Mouse (Mus musculus) left cerebral cortex, postnatal 4 days (tissue): ENCODE data around the gene Chst12. TPM values are rescaled to one million over a fixed set of nuclear protein-coding genes. Genes with fewer than 3 reads are reported as not detected.
"Not testable (repeated sequence)": the region's sequence is repeated elsewhere in the genome, so short reads cannot be mapped to it uniquely, and the experiment has no call there.

Experiments
- DNase-seq: peaks from one replicate; pipeline ENCODE4 v3.0.0-alpha.2; 2022
- intact Hi-C: fragments of 180-260 bp; cut with DNase I; formaldehyde crosslinking; loops from one replicate; pipeline ENCODE4 v1.15.1; 2025
- total RNA-seq, 2 experiments: library from RNA; stranded (reverse); gene quantifications; 2 replicates each; pipeline ENCODE4 v1.2.3; 2021

The Chst12 gene
- 10 to 100 TPM; 19.7 to 20.9 TPM for total RNA-seq

DNA sequence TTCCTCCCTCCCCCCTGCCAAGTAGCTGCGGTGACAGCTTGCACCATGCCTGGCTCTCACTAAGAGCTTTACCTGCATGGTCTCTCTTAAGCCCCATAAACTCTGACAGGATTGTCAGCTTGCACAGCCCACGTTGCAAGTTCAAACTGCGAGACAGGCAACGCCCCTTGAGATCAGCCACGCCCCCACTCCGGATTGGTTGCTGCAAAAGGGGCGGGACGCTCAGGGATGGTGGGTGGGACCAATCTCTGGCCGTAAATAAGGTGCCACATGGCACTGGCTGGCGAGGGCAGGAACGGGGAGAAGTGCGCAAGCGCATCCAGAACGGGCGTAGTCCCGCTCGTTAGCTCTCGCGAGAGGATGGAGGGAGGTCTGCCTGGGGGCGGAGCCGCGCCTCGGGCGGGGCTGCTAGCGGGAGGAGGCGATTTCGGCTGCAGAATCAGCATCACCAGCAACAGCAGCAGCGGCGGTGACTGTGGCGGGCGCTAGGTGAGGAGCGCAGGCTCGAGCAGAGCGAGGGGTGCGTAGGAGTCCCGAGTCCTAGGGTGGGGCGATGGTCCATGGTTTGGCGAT, at the start of gene Chst12:
Gene Chst12, plus strand, starts transcription at position 343 of the 573 bp plus-strand sequence.
- DNase-seq = peak; percentile 99
- intact Hi-C loops = no loop called here

DNA sequence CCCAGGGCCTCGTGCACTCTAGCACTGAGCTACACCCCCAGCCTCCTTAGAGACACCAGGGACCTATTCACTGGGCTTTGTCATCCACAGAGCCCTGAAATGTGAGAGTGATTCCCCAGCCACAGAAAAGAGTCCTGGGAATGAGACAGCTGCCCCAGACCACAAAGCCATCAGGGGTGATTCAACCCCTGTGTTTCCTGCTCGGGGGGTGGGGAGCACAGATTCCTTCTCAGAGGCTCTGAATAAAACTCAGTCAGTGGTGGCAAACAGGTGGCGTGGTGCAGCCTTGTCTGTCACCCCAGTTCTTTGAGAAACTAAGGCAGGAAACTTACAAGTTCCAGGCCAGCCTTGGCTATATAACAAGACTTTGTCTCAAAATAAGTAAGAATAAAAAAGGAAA, 43.9 kb upstream of the Chst12 start:
- intact Hi-C loops = no loop called here
- DNase-seq = no peak

GRCm38 (mm10) chr5:140463151-140463550, 42.2 kb upstream of the Chst12 start:
- DNase-seq, intact Hi-C loops: not testable (repeated sequence)

GRCm38 (mm10) chr5:140464943-140465342, 40.4 kb upstream of the Chst12 start:
- DNase-seq = no peak
- intact Hi-C loops = no loop called here

DNA sequence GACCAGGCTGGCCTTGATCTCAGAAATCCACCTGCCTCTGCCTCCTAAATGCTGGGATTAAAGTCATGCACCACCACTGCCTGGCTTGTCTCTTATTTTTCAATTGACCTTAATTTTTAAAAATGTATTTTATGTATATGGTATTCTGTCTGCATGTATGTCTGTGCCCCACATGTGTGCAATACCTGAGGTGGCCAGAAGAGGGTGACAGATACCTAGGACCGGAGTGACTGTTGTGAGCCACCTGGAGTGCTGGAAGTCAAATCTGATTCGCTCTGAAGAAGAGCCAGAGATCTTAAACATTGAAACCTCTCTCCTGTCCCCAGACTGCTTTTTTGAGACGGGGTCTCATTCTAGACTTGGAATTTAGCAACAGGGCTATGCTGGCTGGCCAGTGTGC, 33.0 kb upstream of the Chst12 start:
- no peak for DNase-seq
- intact Hi-C loops = no loop called here

GRCm38 (mm10) chr5:140481458-140481857, 23.9 kb upstream of the Chst12 start:
- intact Hi-C loops = no loop called here
- DNase-seq = no peak

DNA sequence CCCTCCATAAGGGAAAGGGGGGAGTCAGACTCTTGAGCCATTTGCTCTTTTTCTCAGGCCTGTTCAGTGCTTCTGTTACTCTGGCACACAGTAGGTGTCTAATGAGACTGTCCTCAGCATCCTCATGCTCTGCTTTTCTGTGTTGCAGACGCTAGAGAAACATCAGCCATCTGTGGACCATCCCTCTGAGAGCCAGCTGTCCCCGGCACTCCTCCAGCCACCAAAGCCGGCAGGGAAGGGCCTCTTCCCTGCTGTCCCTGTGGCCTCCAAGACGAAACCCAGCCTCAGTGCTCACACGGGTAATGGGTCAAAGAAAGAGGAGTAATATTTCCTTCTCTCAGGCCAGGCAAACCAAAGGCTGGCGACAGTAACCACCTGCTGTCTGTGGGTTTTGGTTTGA, 14.2 kb upstream of the Chst12 start:
- intact Hi-C loops = no loop called here
- DNase-seq = no peak

DNA sequence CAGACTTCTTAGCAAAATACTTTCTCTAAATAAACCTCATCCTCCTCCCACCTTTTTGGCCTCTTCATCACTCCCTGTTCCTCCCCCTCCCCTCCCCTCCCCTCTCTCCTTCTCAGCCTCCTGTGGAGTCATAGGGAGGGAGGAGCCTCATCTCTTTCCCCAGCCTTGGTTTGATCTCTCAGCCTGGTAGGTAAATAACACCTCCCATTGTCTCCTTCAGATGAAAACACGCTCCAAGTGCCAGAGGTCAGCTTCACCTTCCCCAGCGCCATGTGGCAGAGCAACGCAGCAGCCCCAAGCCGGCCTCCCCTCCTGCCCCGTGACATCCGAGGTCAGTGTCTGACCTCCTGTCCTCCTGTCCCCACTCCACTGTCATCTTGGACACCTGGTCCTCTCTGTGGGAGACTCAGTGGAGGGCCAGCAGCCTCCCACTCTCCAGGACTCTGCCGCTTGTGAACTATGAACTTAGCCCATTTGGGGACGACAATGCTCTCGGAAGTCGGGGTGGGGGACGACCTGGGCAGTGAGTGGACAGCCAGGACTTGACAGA, 12.6 kb upstream of the Chst12 start:
- DNase-seq = no peak
- intact Hi-C loops = no loop called here

- intact Hi-C loops = no loop called here
- no peak for DNase-seq
Observed at GRCm38 (mm10) chr5:140498176-140498575, 7.2 kb upstream of the Chst12 start.

- intact Hi-C loops = no loop called here
- DNase-seq = no peak
Observed at GRCm38 (mm10) chr5:140500736-140501135, 4.6 kb upstream of the Chst12 start.

DNA sequence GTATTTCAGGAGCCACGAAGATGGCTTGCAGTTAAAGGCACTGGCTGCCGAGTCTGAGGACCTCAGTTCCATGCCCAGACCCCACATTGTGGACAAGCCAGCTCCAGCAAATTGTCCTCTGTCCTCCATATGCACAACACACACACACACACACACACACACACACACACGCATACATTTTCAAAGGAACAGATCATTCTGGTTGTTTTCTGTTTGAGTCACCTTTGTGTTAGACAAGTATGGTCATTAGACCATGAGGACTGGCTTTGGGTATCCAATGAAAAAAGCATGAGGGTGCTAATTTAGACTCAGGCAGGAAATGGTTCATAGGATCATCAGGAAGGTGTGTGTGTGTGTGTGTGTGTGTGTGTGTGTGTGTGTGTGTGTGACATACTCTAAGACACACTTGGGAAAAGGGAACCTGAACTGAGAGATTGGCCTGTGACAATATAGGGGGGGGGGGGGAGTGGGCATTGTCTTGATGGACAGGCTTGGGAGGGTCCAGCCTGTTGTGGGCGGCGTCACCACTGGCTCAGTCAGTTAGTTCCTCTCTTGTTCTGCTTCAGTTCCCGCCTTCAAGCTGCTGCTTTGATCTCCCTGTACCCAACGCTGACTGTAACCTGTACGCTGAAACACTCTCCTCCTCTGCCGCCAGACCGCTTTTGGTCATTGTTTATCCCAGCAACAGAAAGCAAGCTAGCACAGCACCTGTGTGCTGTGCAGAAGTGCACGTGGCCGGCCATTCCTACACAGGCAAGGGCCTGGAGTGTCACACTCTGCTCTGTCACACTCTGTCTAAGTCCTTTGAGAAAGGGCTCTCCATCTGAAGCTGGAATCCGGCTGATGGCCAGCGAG, 3.1 kb upstream of the Chst12 start:
- intact Hi-C loops = no loop called here

DNA sequence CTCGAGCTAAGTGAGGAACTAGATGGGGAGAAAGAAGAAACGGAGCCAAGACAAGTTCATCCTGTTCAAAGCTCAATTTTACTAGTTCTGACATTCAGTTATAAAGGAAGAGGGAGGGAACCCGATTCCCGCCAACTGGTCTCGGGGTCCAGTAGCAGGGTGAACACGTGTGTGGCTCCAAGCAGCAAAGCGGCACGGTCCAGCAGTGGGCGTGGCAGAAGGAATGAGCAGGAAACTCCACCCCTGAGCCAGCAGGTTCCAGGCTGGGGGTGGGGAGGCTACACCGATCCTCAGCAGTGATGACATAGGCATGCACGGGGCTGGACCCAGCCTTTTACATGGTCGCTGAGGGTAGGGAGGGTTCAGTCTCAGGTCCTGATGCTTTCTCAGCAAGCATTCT, 2.4 kb upstream of the Chst12 start:
- intact Hi-C loops = not testable (repeated sequence)
- peak; percentile 35 for DNase-seq

More for the DNA sequence above, 3.1 kb upstream of the Chst12 start:
- no peak for DNase-seq

GRCm38 (mm10) chr5:140506096-140506794, 895 bp downstream of the Chst12 start:
- intact Hi-C loops = no loop called here
- no peak for DNase-seq

DNA sequence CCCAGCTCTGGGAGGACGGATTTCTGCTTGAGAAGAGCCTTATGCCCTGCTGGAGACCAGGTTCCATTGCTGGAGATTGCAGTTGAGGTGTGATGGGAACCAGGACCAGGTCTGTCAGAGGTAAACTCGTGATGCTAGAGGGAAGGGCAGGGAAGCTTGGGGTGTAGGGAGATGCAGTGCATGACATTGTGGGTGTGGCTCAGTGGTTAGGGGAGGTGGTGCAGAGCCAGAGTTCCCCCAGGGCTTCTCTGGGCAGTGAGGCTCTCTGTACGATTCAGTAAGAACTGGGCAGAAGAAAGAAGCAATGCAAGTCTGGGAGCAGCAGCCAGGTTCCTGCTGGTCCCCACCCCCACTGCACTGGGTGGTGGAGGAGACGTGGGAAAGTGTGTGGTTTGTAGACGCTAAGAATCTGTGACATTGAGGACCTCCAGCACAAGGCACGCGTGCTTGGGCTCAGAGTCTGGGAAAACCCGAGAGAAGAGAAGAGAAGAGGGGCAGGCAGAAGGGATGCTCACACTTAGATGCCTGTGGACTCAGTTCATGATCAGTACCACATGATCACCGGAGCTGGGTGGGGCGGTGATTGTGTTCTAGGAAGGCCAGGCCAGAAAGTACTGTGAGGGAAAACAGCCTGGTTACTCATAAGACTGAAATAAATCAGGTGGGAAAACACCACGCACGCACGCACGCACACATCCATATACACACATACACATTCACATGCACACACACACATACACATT, 2.3 kb downstream of the Chst12 start:
- intact Hi-C loops = no loop called here
- DNase-seq = no peak

GRCm38 (mm10) chr5:140508686-140509085, 3.3 kb downstream of the Chst12 start:
- DNase-seq = no peak
- intact Hi-C loops = no loop called here

DNA sequence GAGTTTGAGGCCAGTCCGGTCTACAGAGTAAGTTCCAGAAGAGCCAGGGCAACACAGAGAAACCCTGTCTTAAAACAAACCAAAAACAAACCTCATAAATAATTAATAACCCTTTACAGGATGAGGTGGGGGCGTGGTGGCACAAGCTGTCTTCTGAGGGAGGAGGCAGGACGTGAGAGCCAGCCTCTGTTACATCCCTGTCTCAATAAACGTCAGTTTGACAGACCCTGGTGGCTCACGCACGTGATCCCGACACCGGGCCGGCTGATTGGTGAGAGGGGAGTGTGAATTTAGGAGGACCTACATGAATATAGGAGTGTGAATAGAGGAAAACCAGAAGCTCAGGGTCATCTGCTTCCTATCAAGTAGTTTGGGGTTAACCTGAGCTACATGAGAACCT, 3.9 kb downstream of the Chst12 start:
- intact Hi-C loops = no loop called here
- DNase-seq = no peak

GRCm38 (mm10) chr5:140510012-140511000, 5.0 kb downstream of the Chst12 start:
- DNase-seq = no peak
- intact Hi-C loops = no loop called here

- no peak for DNase-seq
- intact Hi-C loops = no loop called here
Observed at GRCm38 (mm10) chr5:140513921-140514320, 8.6 kb downstream of the Chst12 start.

DNA sequence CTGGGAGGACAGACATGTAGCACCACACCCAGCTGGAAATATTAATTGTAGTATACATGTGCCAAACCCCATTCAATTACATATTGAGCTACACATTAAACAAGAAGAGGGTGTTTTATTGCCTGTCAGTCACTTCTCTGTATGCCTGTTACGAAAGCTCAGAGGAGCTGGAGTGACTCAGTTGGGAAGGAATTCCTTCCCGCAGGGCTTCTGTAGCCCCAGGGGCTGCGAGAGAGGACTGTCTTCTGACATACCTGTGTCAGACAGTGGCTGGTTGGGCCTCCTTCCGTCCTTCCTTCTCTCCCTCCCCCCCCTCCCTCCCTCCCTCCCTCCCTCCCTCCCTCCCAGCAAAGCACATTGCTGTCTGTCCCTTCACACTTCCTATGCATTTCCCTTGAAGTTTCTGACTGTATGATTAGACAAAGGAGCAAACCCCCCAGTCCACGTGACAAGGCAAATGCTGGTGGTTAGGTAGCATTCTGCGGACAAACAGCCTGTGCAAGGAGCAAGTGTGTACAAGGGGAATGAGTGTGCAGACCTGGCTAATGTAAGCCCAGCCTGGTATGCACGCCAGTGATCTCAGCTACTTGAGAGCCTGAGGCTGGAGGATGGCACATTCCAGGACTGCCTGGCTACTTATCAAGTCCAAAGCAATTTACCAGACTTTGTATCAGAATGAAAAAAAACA, 9.6 kb downstream of the Chst12 start:
- intact Hi-C loops = no loop called here
- DNase-seq = no peak
